Mouse (Mus musculus): Measurements from ENCODE around the gene Klf4.

- no peak; the same call in 1 of the 2 replicates for TF ChIP-seq CTCF (IDR thresholded peaks at IDR 0.05; ENCODE audit: low read depth)
- TF ChIP-seq EP300 (IDR thresholded peaks at IDR 0.05; ENCODE audit: low read depth): no peak
These were observed 5.8 kb downstream of the Klf4 start for GRCm38 (mm10) chr4:55526247-55527115.

Data from liver, embryonic 14.5 days (tissue).